Mouse (Mus musculus) lung, adult 2 months (tissue): ENCODE measurements around the gene Hspa12a.

Source experiments
- CTCF ChIP-seq: fragments of 200-500 bp; IDR thresholded peaks from 2 replicates; pipeline ENCODE4 v1.5.1; 2011; ENCODE audit warnings: mild to moderate bottlenecking, low read length, control low read depth; ENCODE audit not compliant: insufficient read depth
- POLR2A ChIP-seq: fragments of 200-500 bp; IDR thresholded peaks from 2 replicates; pipeline ENCODE4 v1.6.1; 2011; ENCODE audit warnings: low read depth, mild to moderate bottlenecking, control low read depth, low read length, borderline replicate concordance; ENCODE audit errors: extremely low read depth

DNA sequence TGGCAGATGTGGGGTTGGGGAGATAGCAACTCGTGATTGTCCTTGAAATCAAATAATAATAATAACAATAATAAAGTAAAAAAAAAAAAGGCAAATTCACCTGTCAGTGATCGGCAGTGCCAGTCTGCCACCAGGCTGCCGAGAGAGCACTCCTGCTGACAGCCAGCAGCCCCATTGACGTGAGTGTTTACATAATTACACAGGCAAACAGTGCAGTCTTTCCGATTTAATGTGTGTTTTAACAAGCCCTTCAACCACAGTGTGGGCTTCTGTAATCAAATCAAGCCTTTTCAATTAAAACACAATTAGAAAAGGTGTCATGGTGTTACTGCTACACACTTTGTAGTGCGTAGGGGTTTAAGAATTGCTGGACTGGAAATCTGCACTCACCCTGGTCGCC, 24.3 kb downstream of the Hspa12a start:
- TF ChIP-seq CTCF, result no peak
- TF ChIP-seq POLR2A, result no peak
